Mouse (Mus musculus) T-cell, adult 66 days (primary cell): ENCODE results near the gene Afap1. TPM values are rescaled to one million over a fixed set of nuclear protein-coding genes. Genes with fewer than 3 reads are reported as not detected.

ENCODE experiments used
- total RNA-seq, 2 experiments: library from RNA; stranded (reverse); gene quantifications; 3 replicates in 1 of 2; 4 replicates in 1 of 2; pipeline ENCODE4 v1.2.4; 2023

Afap1 gene
- total RNA-seq, result 10 to 100 TPM; 14.2 to 19.1 TPM

GRCm38 (mm10) chr5:35893093-35893804, at the start of gene Afap1:
Gene Afap1, plus strand, starts transcription at chr5:35893319.

Other genes starting within 250 kb of the Afap1 start
- gene Htra3, start 213.5 kb upstream of the Afap1 start, total RNA-seq, result under 1 TPM in 1 of 2 experiments, not detected in 1; 0.20 TPM
- gene Sh3tc1, start 153.3 kb upstream of the Afap1 start, total RNA-seq, result 1 to 10 TPM; 2.1 to 2.3 TPM
- gene Ablim2, start 135.4 kb upstream of the Afap1 start, total RNA-seq, result 1 to 10 TPM; 2.1 to 3.7 TPM